Mouse (Mus musculus): ENCODE measurements at regions not wholly inside any gene's neighbourhood (a gene's known extent, or its start where the extent isn't known, plus 50 kb on each side); places are given as distances from the start of the nearest gene placed in this dataset.

DNA sequence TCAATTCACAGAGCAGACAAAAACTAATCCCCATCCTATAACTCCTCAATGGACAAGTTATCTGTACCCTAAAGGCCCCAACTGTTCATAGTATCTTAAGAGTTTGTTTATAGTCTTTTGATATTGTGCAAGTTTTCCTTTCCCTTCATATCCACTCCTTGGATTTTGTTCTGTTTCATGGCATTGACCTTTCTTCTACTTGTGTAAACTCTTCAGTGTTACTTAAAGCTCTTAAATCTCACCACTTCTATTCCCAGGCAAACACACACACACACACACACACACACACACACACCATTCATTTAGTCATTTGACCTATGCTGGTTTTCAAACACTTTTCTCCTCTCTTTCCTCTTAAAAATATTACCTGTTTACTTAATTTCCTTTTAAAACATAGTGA is 192.7 kb downstream of the Brinp2 start:
- no peak overlapping the region for H3K27ac ChIP-seq
- no peaks in the 10 kb centered on the region for H3K36me3 ChIP-seq (ENCODE audit: insufficient read depth, low read length)
- no peaks in the 10 kb centered on the region for H3K27me3 ChIP-seq (ENCODE audit: insufficient read depth, low read length)
- no peaks in the 10 kb centered on the region for H3K9me3 ChIP-seq (ENCODE audit: low read length)
- H3K4me1 ChIP-seq (ENCODE audit: insufficient read depth, low read length): 0 out of 2 replicates have a peak, but pooled peaks cover 6% of the 10 kb centered on the region
- ATAC-seq (no peak), DNase-seq (ENCODE audit: low spot score) (no peak)
- H3K9ac ChIP-seq (replicated peaks; ENCODE audit: low read length): no peak overlapping the region
- no peak overlapping the region for H3K4me2 ChIP-seq (ENCODE audit: low read depth, low read length)
- no peak for TF ChIP-seq CTCF (IDR thresholded peaks at IDR 0.05; ENCODE audit: low read depth)
- no peak overlapping the region for H3K4me3 ChIP-seq (ENCODE audit: low read length)

DNA sequence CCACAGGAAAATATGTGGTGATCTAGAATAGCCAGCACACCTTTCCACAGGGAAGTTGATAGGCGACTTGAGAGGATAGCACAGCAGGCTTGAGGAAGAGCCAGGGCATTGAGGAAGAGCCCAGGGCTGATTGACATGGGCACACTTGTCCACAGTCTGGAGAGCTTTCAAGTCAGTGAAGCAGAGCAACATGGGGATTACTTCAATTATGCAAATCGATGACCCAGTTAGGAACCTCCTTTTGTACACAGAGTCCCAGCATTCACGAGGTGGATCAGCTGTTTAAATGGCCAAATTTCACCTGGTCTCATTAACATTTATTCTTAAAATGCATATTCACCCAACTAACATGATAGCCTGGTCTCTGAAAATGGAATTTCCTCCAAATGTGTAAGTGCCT is 186.1 kb downstream of the Brinp2 start:
- H3K27ac ChIP-seq: no peak overlapping the region
- no peak for TF ChIP-seq CTCF (IDR thresholded peaks at IDR 0.05; ENCODE audit: low read depth)
- H3K9me3 ChIP-seq (ENCODE audit: low read length): no peaks in the 10 kb centered on the region
- no peak overlapping the region for H3K9ac ChIP-seq (replicated peaks; ENCODE audit: low read length)
- H3K36me3 ChIP-seq (ENCODE audit: insufficient read depth, low read length): no peaks in the 10 kb centered on the region
- H3K4me2 ChIP-seq (ENCODE audit: low read depth, low read length): no peak overlapping the region
- DNase-seq (ENCODE audit: low spot score) (peak; percentile 21), ATAC-seq (no peak)
- no peak overlapping the region for H3K4me3 ChIP-seq (ENCODE audit: low read length)
- no peaks in the 10 kb centered on the region for H3K4me1 ChIP-seq (ENCODE audit: insufficient read depth, low read length)
- H3K27me3 ChIP-seq (ENCODE audit: insufficient read depth, low read length): no peaks in the 10 kb centered on the region
- whole genome bisulfite sequencing: 33% methylated on average over 3 of the region's 3 CpGs

DNA sequence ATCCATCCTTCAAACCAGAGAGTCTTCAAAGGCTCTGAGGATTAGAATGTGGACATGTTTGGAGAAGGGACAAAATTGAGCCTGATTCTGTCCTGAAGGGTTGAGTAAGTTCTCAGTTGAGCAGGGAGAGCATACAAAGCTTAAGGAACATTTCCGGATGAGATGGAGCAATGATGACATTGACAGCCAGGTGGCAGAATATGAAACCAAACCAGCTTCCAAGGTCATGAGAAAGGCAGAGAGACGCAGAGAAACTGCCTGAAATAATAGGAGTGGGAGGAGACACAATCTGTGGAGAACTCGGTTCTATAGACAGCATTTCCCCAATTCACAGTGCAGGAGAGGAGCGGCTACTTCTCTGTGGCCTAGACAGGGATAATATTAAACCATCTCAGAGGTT is 176.0 kb downstream of the Brinp2 start:
- no peak overlapping the region for H3K27ac ChIP-seq
- H3K4me2 ChIP-seq (ENCODE audit: low read depth, low read length): no peak overlapping the region
- no peaks in the 10 kb centered on the region for H3K4me1 ChIP-seq (ENCODE audit: insufficient read depth, low read length)
- no peaks in the 10 kb centered on the region for H3K27me3 ChIP-seq (ENCODE audit: insufficient read depth, low read length)
- ATAC-seq: no peak
- no peaks in the 10 kb centered on the region for H3K9me3 ChIP-seq (ENCODE audit: low read length)
- WGBS: 54% methylated on average over 4 of the region's 4 CpGs
- no peaks in the 10 kb centered on the region for H3K36me3 ChIP-seq (ENCODE audit: insufficient read depth, low read length)
- peak; percentile 35 for DNase-seq (ENCODE audit: low spot score)
- peak; percentile 41 for TF ChIP-seq CTCF (IDR thresholded peaks at IDR 0.05; ENCODE audit: low read depth)
- H3K4me3 ChIP-seq (ENCODE audit: low read length): no peak overlapping the region
- H3K9ac ChIP-seq (replicated peaks; ENCODE audit: low read length): no peak overlapping the region

DNA sequence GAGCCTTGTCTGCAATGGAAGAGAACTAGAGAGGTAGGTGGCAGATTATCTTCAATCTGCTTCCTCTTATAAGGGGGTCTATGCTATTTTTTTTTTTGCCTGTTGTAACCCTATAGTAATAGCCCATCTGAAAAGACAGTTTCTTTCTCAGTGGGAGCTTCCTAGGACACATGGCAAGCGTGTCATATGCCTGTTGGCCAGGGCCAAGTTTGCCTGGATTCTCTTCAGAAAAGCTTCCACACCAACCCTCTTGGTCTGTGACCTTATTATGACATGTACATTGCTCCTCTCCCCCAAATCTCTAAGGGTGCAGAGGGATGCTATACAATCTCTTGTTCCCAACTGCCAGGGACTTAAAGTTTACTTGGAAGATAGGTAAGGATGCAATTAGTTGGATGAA is 174.8 kb downstream of the Brinp2 start:
- no peak overlapping the region for H3K4me3 ChIP-seq (ENCODE audit: low read length)
- no peaks in the 10 kb centered on the region for H3K4me1 ChIP-seq (ENCODE audit: insufficient read depth, low read length)
- no peak overlapping the region for H3K4me2 ChIP-seq (ENCODE audit: low read depth, low read length)
- WGBS: 70% methylated on average over 1 of the region's 1 CpGs
- H3K9me3 ChIP-seq (ENCODE audit: low read length): no peaks in the 10 kb centered on the region
- no peaks in the 10 kb centered on the region for H3K27me3 ChIP-seq (ENCODE audit: insufficient read depth, low read length)
- DNase-seq (ENCODE audit: low spot score) (no peak), ATAC-seq (no peak)
- no peak overlapping the region for H3K27ac ChIP-seq
- H3K9ac ChIP-seq (replicated peaks; ENCODE audit: low read length): no peak overlapping the region
- no peaks in the 10 kb centered on the region for H3K36me3 ChIP-seq (ENCODE audit: insufficient read depth, low read length)
- no peak for TF ChIP-seq CTCF (IDR thresholded peaks at IDR 0.05; ENCODE audit: low read depth)

DNA sequence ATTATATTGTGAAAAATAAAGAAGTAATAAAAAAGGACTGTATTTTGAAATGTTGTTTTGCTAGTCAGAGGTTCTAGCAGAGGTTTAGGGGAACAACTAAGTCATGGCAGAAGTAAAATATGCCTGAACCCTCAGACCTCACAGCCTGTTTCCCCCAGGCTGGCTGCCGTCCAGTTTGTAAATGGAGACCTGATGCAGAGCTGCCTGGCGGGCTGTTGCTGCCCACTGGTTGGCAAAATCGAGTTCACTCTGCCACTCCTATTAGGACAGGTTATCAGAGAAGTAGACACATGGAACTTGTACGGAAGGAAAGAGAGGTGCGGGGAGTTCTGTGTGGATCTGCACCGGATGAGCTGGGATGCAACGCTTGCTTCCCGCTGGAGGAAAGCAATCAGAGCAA is 168.5 kb downstream of the Brinp2 start:
- no peak overlapping the region for H3K4me2 ChIP-seq (ENCODE audit: low read depth, low read length)
- H3K27ac ChIP-seq: no peak overlapping the region
- H3K4me3 ChIP-seq (ENCODE audit: low read length): no peak overlapping the region
- no peaks in the 10 kb centered on the region for H3K9me3 ChIP-seq (ENCODE audit: low read length)
- H3K4me1 ChIP-seq (ENCODE audit: insufficient read depth, low read length): no peaks in the 10 kb centered on the region
- H3K9ac ChIP-seq (replicated peaks; ENCODE audit: low read length): no peak overlapping the region
- DNase-seq (ENCODE audit: low spot score) (no peak), ATAC-seq (no peak)
- H3K36me3 ChIP-seq (ENCODE audit: insufficient read depth, low read length): no peaks in the 10 kb centered on the region
- TF ChIP-seq CTCF (IDR thresholded peaks at IDR 0.05; ENCODE audit: low read depth): no peak
- 56% methylated on average over 8 of the region's 8 CpGs for WGBS
- no peaks in the 10 kb centered on the region for H3K27me3 ChIP-seq (ENCODE audit: insufficient read depth, low read length)

DNA sequence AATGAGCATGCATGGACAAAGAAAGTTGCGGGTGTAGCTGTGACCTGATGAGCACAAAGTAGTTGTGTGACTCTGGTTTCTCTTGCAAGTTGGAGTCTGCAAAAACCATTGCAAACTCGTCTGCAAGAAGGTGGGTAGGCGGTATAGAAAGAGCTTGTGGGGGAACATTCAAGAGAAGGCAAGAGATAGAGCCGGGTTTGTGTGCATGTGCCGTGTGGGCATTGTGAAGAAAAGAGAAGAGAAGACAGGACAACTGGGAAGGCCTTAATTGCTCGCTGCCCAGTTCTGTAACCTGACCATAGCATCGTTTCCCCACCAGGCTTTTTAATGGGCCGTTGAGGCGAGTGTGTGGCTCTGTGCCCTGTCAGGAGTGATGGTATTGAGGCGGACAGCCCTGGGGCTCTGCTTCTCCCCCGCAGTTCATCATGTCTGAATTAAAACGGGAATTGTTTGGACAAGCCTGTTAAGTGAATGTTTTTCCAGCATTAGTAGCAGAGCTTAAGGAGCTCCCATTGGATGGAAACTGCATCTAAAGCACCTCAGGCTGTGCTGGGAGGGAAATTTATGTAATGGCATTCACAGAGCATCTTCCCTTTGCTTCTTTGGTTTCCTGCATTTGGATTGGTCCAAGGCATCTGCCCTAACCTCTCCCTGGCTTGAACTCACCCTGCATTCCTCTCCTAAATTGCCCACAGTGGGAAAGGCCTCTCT is 163.1 kb downstream of the Brinp2 start:
- 0 out of 2 replicates have a peak, but pooled peaks have one; percentile 10 for ATAC-seq
- Histone ChIP-seq H3K9me3 (ENCODE audit: low read length) (no peaks in the 10 kb centered on the region), H3K27ac (no peak overlapping the region), H3K4me3 (ENCODE audit: low read length) (no peak overlapping the region), H3K4me1 (ENCODE audit: insufficient read depth, low read length) (no peaks in the 10 kb centered on the region), H3K9ac (replicated peaks; ENCODE audit: low read length) (no peak overlapping the region), H3K4me2 (ENCODE audit: low read depth, low read length) (no peak overlapping the region), H3K27me3 (ENCODE audit: insufficient read depth, low read length) (no peaks in the 10 kb centered on the region), H3K36me3 (ENCODE audit: insufficient read depth, low read length) (no peaks in the 10 kb centered on the region)
- peak; percentile 4 for DNase-seq (ENCODE audit: low spot score)
- WGBS: 51% methylated on average over 12 of the region's 12 CpGs
- TF ChIP-seq CTCF (IDR thresholded peaks at IDR 0.05; ENCODE audit: low read depth): no peak

DNA sequence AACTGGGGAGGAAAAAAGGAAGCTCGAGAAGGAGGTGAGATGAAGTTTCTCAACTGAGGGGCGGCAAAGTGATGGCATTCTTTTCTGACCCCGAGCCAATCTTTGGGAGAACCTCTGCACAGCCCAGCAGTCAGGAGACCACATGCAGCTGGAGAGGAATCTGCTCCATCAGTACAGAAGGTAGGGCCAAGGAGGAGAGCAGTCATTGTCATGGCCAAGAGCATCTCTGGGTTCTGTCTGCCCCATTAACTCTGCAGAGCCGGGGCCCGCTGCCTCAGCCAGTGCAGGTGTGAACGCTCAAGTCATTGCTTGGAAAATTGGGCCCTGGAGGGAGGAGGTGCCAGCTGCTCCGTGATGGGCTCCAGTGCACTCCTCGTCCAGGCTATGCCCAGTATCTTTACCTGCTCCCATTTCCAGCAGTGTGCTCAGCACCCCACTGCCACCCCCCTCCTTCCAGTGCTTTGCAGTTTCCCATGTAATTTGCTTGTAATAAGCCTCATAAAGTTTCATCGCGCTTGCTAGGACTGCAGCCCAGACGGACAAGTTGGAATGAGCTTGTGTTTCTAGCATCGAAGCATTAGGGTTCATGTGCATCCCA is 162.1 kb downstream of the Brinp2 start:
- Histone ChIP-seq H3K36me3 (ENCODE audit: insufficient read depth, low read length) (no peaks in the 10 kb centered on the region), H3K9ac (replicated peaks; ENCODE audit: low read length) (no peak overlapping the region), H3K27me3 (ENCODE audit: insufficient read depth, low read length) (no peaks in the 10 kb centered on the region), H3K4me3 (ENCODE audit: low read length) (no peak overlapping the region), H3K9me3 (ENCODE audit: low read length) (no peaks in the 10 kb centered on the region), H3K4me2 (ENCODE audit: low read depth, low read length) (no peak overlapping the region), H3K4me1 (ENCODE audit: insufficient read depth, low read length) (no peaks in the 10 kb centered on the region), H3K27ac (no peak overlapping the region)
- peak; percentile 3 for DNase-seq (ENCODE audit: low spot score)
- 65% methylated on average over 12 of the region's 12 CpGs for WGBS
- TF ChIP-seq CTCF (IDR thresholded peaks at IDR 0.05; ENCODE audit: low read depth): no peak
- 0 out of 2 replicates have a peak, but pooled peaks have one; percentile 56 for ATAC-seq
